Mouse (Mus musculus) ovary, adult 18-20 months (tissue): Measurements from ENCODE around the gene Slc35f4.

ENCODE experiments used
- DNase-seq: peaks from one replicate; pipeline ENCODE4 v3.0.0; 2022; ENCODE audit warnings: low spot score, mixed read lengths

Gene Slc35f4

GRCm38 (mm10) chr14:49525931-49526291, at the start of gene Slc35f4:
Slc35f4 (minus strand) TSS chr14:49526046.
- DNase-seq: no peak

GRCm38 (mm10) chr14:49568369-49568768, 42.5 kb upstream of the Slc35f4 start:
- DNase-seq: no peak

- no peak for DNase-seq
Measured at GRCm38 (mm10) chr14:49560706-49561105, 34.9 kb upstream of the Slc35f4 start.

GRCm38 (mm10) chr14:49540104-49540503, 14.3 kb upstream of the Slc35f4 start:
- no peak for DNase-seq

- DNase-seq: peak; percentile 39
Measured at GRCm38 (mm10) chr14:49525176-49525930, 493 bp downstream of the Slc35f4 start.

- DNase-seq: no peak
Measured at GRCm38 (mm10) chr14:49524665-49525064, 1.2 kb downstream of the Slc35f4 start.

- no peak for DNase-seq
Measured at GRCm38 (mm10) chr14:49515096-49515665, 10.7 kb downstream of the Slc35f4 start.

- no peak for DNase-seq
Measured at GRCm38 (mm10) chr14:49514137-49514536, 11.7 kb downstream of the Slc35f4 start.

GRCm38 (mm10) chr14:49495192-49495591, 30.7 kb downstream of the Slc35f4 start:
- no peak for DNase-seq

GRCm38 (mm10) chr14:49493793-49494192, 32.1 kb downstream of the Slc35f4 start:
- DNase-seq: no peak

- DNase-seq: no peak
Measured at GRCm38 (mm10) chr14:49492506-49492905, 33.3 kb downstream of the Slc35f4 start.

GRCm38 (mm10) chr14:49476602-49477001, 49.2 kb downstream of the Slc35f4 start:
- no peak for DNase-seq

- no peak for DNase-seq
Measured at GRCm38 (mm10) chr14:49461761-49462160, 64.1 kb downstream of the Slc35f4 start.

- no peak for DNase-seq
Measured at GRCm38 (mm10) chr14:49460799-49461198, 65.0 kb downstream of the Slc35f4 start.

- no peak for DNase-seq
Measured at GRCm38 (mm10) chr14:49454283-49454914, 71.4 kb downstream of the Slc35f4 start.

GRCm38 (mm10) chr14:49453782-49454181, 72.1 kb downstream of the Slc35f4 start:
- DNase-seq: no peak

GRCm38 (mm10) chr14:49447669-49448068, 78.2 kb downstream of the Slc35f4 start:
- DNase-seq: no peak

- DNase-seq: no peak
Measured at GRCm38 (mm10) chr14:49446461-49446860, 79.4 kb downstream of the Slc35f4 start.

- DNase-seq: no peak
Measured at GRCm38 (mm10) chr14:49436811-49437210, 89.0 kb downstream of the Slc35f4 start.

GRCm38 (mm10) chr14:49431821-49432220, 94.0 kb downstream of the Slc35f4 start:
- no peak for DNase-seq

GRCm38 (mm10) chr14:49392482-49392881, 133.4 kb downstream of the Slc35f4 start:
- no peak for DNase-seq

GRCm38 (mm10) chr14:49362161-49362560, 163.7 kb downstream of the Slc35f4 start:
- DNase-seq: no peak

- no peak for DNase-seq
Measured at GRCm38 (mm10) chr14:49355561-49355960, 170.3 kb downstream of the Slc35f4 start.
